Mouse (Mus musculus): ENCODE measurements at regions not wholly inside any gene's neighbourhood (a gene's known extent, or its start where the extent isn't known, plus 50 kb on each side); places are given as distances from the start of the nearest gene placed in this dataset.

DNA sequence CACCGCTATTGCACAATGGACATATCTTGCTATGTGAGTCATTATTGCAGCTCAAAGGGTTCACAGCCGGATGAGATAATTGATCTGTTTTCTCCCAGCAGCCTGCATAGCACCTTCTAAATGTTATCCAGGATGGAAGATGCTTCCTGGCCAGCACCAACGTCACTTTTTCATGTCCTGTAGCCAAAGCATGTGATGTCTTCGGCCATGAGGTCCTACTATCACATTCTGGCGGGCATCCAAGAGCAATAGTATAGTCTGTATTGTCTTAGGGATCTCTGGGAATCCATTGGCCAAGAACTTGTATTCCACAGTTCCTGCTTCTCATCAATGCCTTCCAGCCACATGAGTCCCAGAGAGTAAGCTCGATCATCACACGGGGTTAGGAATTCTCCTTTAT, 70.6 kb downstream of the Npy start:
- intact Hi-C loops (cut with DNase I): no loop called here
- DNase-seq (ENCODE audit: extremely low spot score in 1 of 2, low spot score in 2 of 2): no peak

DNA sequence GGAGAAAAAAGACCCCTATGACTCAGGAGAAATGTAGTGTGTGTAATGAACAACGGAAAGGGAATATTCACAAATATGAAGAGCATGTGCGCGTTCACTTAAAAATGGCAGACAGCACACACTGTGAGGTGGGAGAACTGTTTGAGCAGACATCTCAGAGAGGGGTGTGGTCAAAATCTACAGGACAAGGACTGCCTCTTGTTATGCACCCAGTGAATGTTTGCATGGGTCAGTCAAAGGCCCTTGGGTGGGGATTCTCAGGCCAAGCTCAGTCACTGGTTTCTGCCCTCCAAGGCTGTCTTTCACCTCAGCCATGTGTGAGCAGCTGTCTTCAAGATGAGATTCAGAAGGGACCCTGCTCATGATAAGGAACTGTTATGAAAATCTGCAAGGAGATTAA, 76.6 kb downstream of the Npy start:
- DNase-seq (ENCODE audit: extremely low spot score in 1 of 2, low spot score in 2 of 2): no peak
- intact Hi-C loops (cut with DNase I): no loop called here

DNA sequence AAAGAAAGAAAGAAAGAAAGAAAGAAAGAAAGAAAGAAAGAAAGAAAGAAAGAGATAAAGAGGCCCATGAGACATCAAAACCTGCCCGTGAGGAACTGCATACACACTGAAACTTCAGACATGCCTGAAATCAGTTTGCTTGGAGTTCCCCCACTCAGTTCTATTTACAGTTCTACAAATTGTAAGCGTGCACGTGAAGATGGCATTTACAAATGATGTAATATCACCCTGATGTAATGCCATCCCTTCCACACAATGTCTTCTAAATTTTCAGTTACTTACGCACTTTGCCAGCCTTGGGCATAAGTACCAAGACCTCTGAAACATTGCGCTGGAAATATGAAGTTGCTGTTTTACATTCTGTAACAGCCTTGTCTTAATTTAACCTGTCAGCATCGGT, 79.0 kb downstream of the Npy start:
- intact Hi-C loops (cut with DNase I): no loop called here
- no peak for DNase-seq (ENCODE audit: extremely low spot score in 1 of 2, low spot score in 2 of 2)

DNA sequence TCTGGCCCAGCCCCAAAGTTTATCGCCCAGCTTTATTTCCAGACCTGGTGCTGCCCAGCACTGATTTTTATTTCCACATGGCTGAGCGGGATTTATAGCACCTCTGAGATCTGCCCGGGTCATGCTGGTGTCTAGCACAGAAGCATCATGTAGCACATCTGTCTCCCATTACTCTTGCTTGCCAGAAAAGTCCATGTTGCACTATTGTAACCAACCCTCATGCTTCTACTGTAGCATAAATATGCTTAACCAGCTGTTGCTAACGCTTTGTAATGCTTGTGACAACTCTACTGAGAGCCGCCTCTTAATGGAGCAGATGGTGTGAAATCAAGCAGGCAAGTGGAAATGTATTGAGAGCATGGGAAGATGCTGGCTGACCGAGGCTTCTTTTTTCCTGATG, 81.5 kb downstream of the Npy start:
- peak in 1 of 2 experiments; percentile 23 for DNase-seq (ENCODE audit: extremely low spot score in 1 of 2, low spot score in 2 of 2)
- intact Hi-C loops (cut with DNase I): no loop called here

DNA sequence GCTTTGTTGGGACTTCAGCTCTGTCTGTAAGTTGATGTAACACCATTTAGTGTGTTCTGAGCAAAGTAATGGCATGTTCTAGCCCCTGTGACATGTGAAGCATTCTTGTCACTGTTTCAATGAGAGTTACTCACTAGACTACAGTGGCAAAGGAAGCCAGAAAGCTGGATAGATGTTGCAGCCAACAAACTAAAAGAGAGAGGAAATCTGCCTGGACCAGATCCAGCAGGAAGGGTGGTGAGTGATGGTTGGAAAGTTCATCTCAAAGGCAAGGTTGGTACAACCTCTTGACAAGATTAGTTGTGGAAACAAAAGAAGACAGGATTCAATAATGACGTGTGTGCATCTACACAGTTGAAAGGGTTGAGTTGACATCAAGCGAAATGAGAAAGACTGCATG, 83.9 kb downstream of the Npy start:
- no peak for DNase-seq (ENCODE audit: extremely low spot score in 1 of 2, low spot score in 2 of 2)
- intact Hi-C loops (cut with DNase I): no loop called here

DNA sequence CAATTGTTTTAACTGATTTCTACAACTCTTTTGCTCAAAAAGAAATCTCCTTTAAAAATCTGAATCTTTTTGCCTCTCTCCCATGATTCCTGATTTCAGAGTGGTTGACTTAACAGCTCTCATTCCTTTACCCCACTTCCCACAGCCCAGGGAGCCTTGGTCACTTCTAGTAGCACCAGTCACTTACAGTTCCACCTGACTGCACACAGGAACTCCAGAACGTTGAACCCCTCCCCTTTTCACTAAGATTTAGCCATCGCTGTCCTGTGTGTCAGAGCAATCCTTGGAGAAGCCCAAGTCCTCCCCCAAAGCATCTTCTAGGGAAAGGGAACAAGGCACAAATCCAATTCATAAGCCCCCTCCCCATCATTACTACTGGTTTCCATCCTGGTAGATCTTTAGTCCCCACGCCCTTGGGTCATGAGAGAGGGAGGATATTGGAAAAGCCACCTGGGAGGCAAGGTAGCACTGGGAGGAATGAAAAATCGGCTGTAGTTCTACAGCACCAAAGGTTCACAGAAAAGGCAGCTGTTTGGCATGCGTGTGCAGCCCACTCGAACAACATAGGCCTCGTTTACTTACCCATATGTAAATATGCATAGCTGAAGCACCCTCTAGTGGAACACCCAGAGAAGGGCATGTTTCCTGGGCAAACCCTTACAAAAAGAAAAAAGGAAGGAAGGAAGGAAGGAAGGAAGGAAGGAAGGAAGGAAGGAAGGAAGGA, 96.7 kb downstream of the Npy start:
- intact Hi-C loops (cut with DNase I): loop anchor here (2.0 to 5.0 kb wide), 2 partner anchors 202 to 397 kb away; no protein-coding TSS in a partner anchor
- DNase-seq (ENCODE audit: extremely low spot score in 1 of 2, low spot score in 2 of 2): peak; percentile 27 to 56

DNA sequence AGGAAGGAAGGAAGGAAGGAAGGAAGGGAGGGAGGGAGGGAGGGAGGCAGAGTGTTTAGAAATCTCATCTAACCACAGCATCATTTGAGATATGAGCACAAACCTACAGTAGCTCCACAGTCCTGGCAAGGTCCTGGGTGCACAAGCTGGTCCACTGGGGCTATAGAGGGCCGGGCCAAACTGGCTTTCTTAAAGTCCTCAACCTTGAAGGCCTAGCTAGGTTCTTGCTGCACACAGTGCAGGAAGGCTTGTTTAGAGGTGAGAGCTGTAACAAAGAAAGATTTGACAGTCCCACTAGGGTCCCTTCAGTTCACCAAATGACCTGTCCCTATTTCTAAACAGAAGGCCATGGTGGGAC, 97.3 kb downstream of the Npy start:
- no peak for DNase-seq (ENCODE audit: extremely low spot score in 1 of 2, low spot score in 2 of 2)
- intact Hi-C loops (cut with DNase I): loop anchor here (2.0 to 10.0 kb wide), 3 partner anchors 203 to 397 kb away; no protein-coding TSS in a partner anchor

DNA sequence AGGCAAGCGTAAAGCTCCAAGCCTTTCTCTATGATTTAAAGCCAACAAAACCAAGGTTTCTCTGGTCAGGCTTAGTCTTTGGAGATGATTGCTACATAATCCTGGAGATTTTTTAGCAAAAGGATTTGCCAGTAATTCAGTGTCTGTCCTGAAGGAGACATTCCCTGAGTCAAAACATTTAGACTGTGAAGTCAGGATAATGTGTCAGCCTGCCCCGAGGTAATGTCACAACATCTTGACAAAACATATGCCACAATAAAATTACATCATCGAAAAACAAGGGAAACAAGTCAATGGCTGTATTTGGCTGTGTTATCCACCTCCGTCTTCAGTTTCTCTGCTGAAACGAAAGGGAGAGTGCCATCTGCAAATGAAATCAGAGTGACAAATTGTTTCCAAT, 101.8 kb downstream of the Npy start:
- no peak for DNase-seq (ENCODE audit: extremely low spot score in 1 of 2, low spot score in 2 of 2)
- intact Hi-C loops (cut with DNase I): loop anchor here (10.0 kb wide), 1 partner anchor 371 kb away; no protein-coding TSS in a partner anchor

DNA sequence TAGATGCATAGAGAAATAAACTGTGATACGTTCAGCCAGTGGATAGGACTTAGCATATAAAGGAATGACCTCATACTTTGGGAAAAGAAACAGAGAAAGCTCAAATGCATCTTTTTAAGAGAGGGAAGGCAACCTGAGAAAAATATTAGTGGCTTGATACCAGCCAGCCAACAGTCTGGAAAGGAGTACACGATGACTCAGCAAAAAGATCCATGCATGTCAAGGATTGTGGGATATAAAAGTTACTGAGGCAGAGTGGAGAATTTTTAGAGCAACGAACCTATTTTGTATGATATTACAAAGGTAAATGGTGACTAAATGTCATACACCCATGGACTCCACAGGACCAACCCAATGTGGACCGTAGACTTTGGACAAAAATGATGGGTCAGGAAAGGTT, 105.6 kb downstream of the Npy start:
- intact Hi-C loops (cut with DNase I): loop anchor here (10.0 kb wide), 1 partner anchor 367 kb away; no protein-coding TSS in a partner anchor
- no peak for DNase-seq (ENCODE audit: extremely low spot score in 1 of 2, low spot score in 2 of 2)

DNA sequence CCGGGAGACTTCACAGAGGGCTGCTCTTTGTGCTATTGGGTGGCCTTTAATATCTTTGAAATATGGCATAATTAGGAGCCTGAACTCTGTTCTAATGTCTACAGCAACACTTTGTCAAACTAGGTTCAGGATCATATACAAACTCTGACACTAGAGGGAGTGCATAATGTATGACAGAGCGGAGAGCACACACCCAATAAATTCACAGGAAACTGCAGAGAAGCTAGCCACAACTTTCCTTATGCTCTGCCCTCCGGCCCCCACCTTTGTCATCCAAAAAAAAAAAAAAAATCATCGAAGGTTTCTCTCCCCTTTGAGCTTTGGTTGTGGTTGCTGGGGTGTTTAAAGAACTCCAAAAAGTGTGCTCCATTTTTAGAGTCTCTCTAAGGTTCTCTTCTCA, 107.6 kb downstream of the Npy start:
- no peak for DNase-seq (ENCODE audit: extremely low spot score in 1 of 2, low spot score in 2 of 2)
- intact Hi-C loops (cut with DNase I): loop anchor here (5.0 kb wide), 1 partner anchor 182 kb away; the partner anchor contains the start of gene Mpp6

DNA sequence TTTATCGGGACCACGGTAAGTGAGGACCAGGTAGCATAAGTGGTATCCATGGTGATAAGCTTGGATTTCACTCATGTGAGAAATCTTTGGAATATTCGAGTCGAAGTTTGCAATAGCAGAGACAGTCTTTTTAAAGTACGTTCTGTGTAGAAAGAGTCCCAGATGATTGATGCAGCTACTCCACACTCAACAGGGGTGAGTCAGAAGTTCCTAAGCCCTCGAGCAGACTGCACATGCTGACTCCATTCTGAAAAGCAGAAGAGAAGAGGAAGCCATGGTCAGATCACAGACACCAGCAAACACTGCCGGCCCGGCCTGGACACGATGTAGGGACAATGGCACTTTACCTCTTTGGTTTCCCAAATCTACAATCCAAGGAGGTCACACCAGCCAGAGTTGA, 120.6 kb downstream of the Npy start:
- intact Hi-C loops (cut with DNase I): no loop called here

DNA sequence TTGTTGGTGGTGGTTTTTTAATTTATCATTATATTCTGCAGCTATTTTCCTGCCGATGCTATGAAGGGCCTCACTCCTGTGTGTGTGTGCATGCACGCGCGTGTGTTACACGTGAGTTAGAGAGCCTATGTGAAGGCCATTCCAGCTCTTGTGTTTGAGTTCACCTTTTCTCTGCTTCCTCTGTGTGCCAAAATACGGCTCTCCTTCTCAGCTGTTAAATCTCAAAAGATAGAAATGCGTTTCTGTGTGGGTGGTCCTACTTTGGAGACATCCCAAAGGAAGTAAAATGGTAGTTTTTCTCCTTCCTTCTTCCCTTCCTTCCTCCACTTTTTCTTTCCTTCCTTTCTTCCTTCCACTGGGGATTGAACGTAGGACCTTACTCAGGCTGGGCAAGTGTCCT, 136.4 kb downstream of the Npy start:
- intact Hi-C loops (cut with DNase I): no loop called here
- DNase-seq (ENCODE audit: extremely low spot score in 1 of 2, low spot score in 2 of 2): no peak

More for the DNA sequence above, 120.6 kb downstream of the Npy start:
- no peak for DNase-seq (ENCODE audit: extremely low spot score in 1 of 2, low spot score in 2 of 2)

DNA sequence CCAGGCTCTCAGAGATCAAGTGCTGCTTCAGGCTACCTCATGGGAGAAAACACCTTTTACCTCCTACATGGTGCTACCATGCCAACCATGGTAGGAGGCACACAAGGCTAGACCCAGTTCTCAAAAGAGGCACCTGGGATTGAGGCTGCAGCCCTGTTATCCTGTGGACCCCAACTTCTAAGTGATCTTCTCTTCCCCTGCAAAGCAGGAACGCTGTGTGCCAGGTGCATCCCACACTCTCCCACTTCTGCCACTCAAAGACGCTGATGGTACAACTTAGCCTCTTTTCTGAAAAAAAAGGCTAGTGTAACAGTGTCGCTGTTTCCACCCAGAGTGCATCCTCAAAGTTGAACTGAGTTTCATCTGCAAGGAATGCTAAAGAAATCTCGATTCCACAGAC, 138.7 kb downstream of the Npy start:
- intact Hi-C loops (cut with DNase I): no loop called here
- no peak for DNase-seq (ENCODE audit: extremely low spot score in 1 of 2, low spot score in 2 of 2)

DNA sequence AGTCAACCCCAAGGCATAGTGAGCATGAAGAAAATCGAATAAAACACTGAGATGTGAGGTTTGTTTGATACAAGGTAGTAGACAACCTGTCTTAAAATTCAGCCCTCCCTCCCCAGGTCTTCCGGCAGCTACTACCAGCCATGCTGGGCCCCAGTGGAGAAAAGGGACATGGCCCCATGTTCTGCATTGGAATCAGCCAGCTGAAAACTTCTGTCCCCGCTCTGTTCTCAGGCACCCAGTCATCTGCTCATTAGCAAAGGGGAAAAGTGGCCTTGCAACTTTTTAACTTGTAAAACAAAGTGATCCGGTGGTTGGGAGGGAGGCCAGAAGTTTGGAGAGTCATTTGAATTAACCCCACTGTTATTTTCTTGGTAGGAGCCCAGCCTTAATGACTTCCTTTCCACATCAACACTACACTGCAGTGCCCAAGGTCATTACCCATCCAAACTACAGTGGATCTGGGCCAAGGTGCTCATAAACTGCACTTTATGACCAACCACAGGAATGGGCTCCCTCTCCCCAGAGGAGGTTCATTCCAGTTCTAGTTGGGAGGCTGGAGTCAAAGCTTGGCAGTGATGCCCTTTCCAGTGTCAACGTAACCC, 143.5 kb downstream of the Npy start:
- no peak for DNase-seq (ENCODE audit: extremely low spot score in 1 of 2, low spot score in 2 of 2)
- intact Hi-C loops (cut with DNase I): no loop called here

DNA sequence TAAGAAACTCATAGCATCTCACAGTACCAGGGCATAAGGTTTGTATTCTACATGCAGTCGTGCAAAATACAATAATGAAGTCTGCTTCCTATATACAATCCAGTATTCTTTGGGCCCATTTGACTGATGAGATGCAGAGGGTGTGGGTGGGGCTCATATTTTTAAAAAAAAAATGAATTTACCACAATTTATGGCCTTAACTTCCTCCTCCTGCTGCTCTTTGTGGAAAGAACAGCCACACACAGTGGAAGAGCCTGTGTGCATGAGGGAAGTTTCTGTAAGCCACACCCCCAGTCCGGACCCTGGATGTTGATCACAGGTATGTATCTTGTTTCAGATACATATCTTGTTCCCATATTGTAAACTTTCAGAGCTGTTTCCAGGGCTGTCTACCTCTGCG, 143.5 kb upstream of the Mpp6 start:
- intact Hi-C loops (cut with DNase I): no loop called here
- no peak for DNase-seq (ENCODE audit: extremely low spot score in 1 of 2, low spot score in 2 of 2)

DNA sequence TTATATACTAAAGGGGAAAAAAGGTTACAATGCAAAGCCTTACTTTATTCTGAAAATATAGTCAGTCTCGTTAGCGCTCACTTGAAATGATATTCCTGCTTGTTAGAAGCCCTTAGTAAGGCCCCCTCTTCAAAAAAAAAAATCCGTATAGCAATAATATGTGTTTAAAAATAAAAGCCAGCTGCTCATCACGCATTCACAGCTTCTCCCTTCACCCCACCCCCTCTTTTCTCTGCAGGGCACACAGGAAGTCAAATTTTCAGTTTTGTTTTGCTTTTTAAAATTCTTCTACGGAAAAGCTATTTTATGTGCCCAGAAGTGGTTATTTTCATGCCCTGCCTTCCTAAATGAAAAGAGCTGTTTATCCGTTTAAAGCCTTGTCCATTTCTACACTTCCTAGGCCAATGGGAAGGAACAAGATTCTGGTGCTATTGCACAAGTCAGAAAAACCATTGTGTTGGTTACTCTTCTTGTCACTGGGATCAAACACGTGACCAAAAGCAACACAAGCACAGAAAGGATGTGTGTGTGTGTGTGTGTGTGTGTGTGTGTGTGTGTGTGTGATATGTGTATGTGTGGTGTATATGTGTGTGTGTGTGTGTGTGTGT, 136.7 kb upstream of the Mpp6 start:
- DNase-seq (ENCODE audit: extremely low spot score in 1 of 2, low spot score in 2 of 2): no peak
- intact Hi-C loops (cut with DNase I): no loop called here

DNA sequence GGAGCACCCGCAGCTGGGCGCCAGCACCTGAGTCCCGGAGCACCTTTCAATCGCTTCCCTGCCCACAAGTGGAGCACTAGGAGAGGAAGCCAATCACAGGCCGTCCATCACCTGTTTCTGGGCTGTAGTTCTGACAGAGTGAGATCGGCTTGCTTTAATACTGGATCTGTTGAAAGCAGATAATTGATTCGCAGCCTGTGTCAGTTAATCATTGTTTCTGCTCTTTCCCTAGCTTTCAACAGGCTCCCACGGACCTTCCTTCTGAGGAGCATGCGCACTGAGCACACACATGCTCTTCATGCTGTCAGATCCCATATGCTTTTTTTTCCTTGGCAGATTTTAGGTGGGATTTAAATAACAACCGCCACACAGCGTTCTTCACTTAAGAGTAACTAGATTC, 132.3 kb upstream of the Mpp6 start:
- DNase-seq (ENCODE audit: extremely low spot score in 1 of 2, low spot score in 2 of 2): peak; percentile 36 to 62
- intact Hi-C loops (cut with DNase I): no loop called here

DNA sequence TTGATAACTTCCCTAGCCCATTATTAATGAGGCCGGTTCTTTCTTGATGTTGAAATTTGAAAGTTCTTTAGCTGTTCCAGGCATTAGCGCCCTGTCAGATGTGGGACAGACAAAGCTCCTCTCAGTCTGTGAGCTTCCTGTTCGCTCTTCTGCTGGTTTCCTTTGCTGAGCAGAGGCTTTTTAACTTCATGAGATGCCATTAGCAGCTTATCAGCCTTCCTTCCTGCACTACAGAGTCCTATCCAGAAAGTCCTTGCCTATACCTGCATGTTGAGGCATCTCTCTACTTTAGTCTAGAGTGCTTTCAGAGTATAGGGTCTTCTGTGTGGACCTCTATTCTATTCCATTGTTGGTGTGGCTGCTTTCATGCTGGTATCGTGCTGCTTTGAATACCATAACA, 126.3 kb upstream of the Mpp6 start:
- intact Hi-C loops (cut with DNase I): no loop called here

DNA sequence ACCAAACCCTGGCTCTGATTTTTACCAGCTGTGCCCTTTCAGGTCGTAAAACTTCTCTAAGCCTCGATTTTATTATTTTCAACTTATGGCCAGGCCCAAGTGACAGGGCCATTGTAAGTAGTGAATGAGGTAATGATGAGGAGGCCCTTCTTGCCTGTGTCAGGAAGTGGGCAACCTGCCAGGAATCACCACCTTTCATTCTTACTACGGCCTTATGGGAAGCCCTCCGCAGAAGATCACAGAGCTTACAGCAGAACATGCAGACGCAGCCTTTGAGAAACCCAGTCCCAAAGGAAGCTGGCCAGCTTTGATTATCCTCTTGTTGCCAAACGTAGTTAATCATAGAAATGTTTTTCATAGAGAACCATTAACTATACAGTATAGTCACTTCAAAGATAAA, 124.9 kb upstream of the Mpp6 start:
- peak in 1 of 2 experiments; percentile 37 for DNase-seq (ENCODE audit: extremely low spot score in 1 of 2, low spot score in 2 of 2)
- intact Hi-C loops (cut with DNase I): no loop called here

More for the DNA sequence above, 126.3 kb upstream of the Mpp6 start:
- DNase-seq (ENCODE audit: extremely low spot score in 1 of 2, low spot score in 2 of 2): no peak

DNA sequence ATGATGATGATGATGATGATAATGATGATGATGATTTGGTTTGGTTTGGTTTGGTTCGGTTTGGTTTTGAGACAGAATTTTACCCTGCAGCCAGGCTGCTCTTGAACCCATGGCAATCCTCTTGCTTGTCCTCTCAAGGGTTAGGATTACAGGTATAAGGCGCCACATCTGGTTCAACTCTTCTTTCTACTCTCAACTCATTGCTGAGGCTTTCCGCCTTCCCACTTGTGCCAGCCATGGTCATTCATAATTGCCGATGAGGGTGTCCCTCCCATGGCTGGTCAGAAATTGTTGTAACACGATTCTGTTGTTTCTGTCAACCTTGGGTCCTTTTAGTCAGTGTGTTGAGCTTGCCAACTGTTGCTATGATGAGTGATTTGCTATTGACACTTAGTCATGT, 122.9 kb upstream of the Mpp6 start:
- intact Hi-C loops (cut with DNase I): no loop called here
- no peak for DNase-seq (ENCODE audit: extremely low spot score in 1 of 2, low spot score in 2 of 2)
